Mouse (Mus musculus) cerebellum, adult 11-12 months (tissue): Measurements from ENCODE around the gene Etfb.
A peak's percentile ranks its signal among the peaks of the same experiment; 100 is the strongest.
"Not testable (repeated sequence)": the region's sequence is repeated elsewhere in the genome, so short reads cannot be mapped to it uniquely, and the experiment has no call there.

Source experiments
- DNase-seq: peaks from one replicate; pipeline ENCODE4 v3.0.0; 2022

Etfb gene

GRCm38 (mm10) chr7:43443917-43444293, at the start of gene Etfb, which contains the start of gene Gm45233:
Gene Etfb (plus strand): TSS chr7:43444083.
Gene Gm45233 (plus strand): TSS chr7:43444128.
- peak; percentile 96 for DNase-seq

GRCm38 (mm10) chr7:43399501-43399900, 44.4 kb upstream of the Etfb start:
- DNase-seq: no peak

- DNase-seq: no peak
Measured at GRCm38 (mm10) chr7:43402718-43403117, 41.2 kb upstream of the Etfb start.

- DNase-seq: no peak
Measured at GRCm38 (mm10) chr7:43407573-43407972, 36.3 kb upstream of the Etfb start.

GRCm38 (mm10) chr7:43408131-43408553, 35.7 kb upstream of the Etfb start, which contains the start of gene Siglecg:
Gene Siglecg (plus strand): TSS chr7:43408204.
- DNase-seq: no peak

- no peak for DNase-seq
Measured at GRCm38 (mm10) chr7:43409084-43409483, 34.8 kb upstream of the Etfb start.

GRCm38 (mm10) chr7:43411724-43412123, 32.2 kb upstream of the Etfb start:
- not testable (repeated sequence) for DNase-seq

- no peak for DNase-seq
Measured at GRCm38 (mm10) chr7:43417298-43417697, 26.6 kb upstream of the Etfb start.

- DNase-seq: peak; percentile 62
Measured at GRCm38 (mm10) chr7:43422995-43423617, 20.8 kb upstream of the Etfb start.

GRCm38 (mm10) chr7:43423991-43424625, 19.8 kb upstream of the Etfb start:
- DNase-seq: no peak

- no peak for DNase-seq
Measured at GRCm38 (mm10) chr7:43427406-43427805, 16.5 kb upstream of the Etfb start, which contains the start of gene Lim2. Gene Lim2 (plus strand): TSS chr7:43427670.

- DNase-seq: no peak
Measured at GRCm38 (mm10) chr7:43429500-43429899, 14.4 kb upstream of the Etfb start.

GRCm38 (mm10) chr7:43432891-43433290, 11.0 kb upstream of the Etfb start:
- DNase-seq: no peak

- no peak for DNase-seq
Measured at GRCm38 (mm10) chr7:43434676-43435075, 9.2 kb upstream of the Etfb start.

- DNase-seq: no peak
Measured at GRCm38 (mm10) chr7:43436341-43437255, 7.3 kb upstream of the Etfb start, which contains the start of gene Nkg7. Gene Nkg7 (plus strand): TSS chr7:43437073.

- no peak for DNase-seq
Measured at GRCm38 (mm10) chr7:43438611-43439010, 5.3 kb upstream of the Etfb start.

- no peak for DNase-seq
Measured at GRCm38 (mm10) chr7:43440482-43440881, 3.4 kb upstream of the Etfb start, which contains the start of gene Cldnd2. Gene Cldnd2 (plus strand): TSS chr7:43440782.

- no peak for DNase-seq
Measured at GRCm38 (mm10) chr7:43441071-43441470, 2.8 kb upstream of the Etfb start.

GRCm38 (mm10) chr7:43442684-43443083, 1.2 kb upstream of the Etfb start:
- DNase-seq: peak; percentile 49

- peak; percentile 65 for DNase-seq
Measured at GRCm38 (mm10) chr7:43443126-43443916, 562 bp upstream of the Etfb start.

GRCm38 (mm10) chr7:43447801-43448200, 3.9 kb downstream of the Etfb start:
- DNase-seq: no peak

GRCm38 (mm10) chr7:43448246-43448645, 4.4 kb downstream of the Etfb start:
- no peak for DNase-seq
